Mouse (Mus musculus): ENCODE data around the gene Tcaf2. TPM values are rescaled to one million over a fixed set of nuclear protein-coding genes. Genes with fewer than 3 reads are reported as not detected.
A peak's percentile ranks its signal among the peaks of the same experiment; 100 is the strongest.

The Tcaf2 gene
- polyA plus RNA-seq (2015; fragmentation: Nextera tagmentation; extraction: Ambion mirVana): 9.1 and 9.7 TPM in 2 replicates

DNA sequence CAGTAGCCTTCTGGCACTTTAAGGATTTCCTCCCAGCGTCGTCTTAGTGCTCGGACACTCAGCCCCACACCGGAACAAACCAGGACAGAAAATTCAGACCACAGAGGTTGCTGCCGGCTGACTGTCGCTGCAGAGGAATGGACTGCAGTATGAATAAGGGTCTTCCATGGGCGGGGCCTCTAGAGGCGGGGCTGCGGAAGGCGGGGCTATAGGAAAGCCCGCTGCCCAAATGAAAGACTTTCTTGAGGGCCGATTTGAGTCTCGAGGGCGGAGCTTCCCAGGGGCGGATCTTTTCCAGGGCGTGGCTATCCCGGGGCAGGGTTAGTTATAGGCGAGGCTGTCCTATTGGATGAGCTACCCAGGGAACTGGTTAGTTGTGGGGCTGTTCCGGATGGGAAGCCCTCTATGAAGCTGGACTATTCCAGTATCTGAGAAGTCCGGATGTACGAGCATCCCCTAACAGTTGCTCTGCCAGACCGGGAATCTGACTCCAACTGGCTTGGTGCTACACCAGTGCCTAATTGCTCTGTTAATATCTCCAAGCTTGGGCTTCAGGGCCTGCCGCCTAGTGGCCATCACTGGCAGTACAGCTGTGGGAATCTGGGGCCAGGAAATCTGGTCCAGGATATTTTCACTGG, at the start of gene Tcaf2:
Gene Tcaf2, minus strand, starts transcription at position 343 of the 638 bp plus-strand sequence.
- peak within 1 kb of the TSS; percentile 20; the same call in 1 of the 2 replicates for H3K27ac ChIP-seq (ENCODE audit: low read length)

DNA sequence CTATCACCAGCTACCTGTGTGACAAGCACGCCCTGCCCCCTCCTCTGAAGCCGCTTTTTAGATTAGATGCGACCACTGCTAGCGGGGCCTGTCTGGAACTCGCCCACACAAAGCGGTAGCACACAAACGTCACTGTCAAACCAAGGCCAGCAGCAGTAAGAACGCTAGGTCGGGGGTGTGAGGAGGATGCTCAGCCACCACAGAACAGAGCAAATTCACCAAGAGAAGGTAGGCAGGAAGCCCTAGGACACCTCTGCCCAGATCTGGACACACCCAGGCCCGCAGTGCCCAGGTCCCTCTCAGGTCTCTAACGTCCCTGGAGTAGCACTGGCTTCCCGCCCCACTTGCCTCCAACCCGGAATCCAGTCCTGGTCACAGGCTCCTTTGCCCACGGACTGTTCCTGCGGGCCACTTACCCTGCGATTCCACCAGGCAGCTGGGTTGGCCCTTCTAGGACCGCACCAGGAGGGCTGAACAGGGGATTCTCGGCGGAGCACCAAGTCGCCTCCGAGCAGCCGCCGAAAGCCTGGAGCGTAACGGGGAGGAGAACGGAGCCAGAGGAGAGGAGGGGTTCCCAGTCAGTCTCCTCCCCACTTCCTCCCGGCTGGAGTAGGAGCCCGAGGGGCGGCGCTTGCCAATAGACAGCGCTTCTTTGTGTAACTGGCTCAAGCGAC, 47.6 kb upstream of the Tcaf2 start:
- H3K36me3 ChIP-seq (ENCODE audit: control insufficient read depth, insufficient read depth, low read length): no peaks in the 10 kb centered on the region; the same call in 1 of the 2 replicates
- H3K4me2 ChIP-seq (ENCODE audit: low read depth, low read length): peak overlapping the region; percentile 87
- H3K4me1 ChIP-seq (replicated peaks; ENCODE audit: control insufficient read depth, insufficient read depth, low read length): peaks cover 5% of the 10 kb centered on the region
- H3K27ac ChIP-seq (ENCODE audit: low read length): peak overlapping the region; percentile 85
- no peaks in the 10 kb centered on the region for H3K27me3 ChIP-seq (ENCODE audit: control insufficient read depth, insufficient read depth, low read depth, low read length)
- peak overlapping the region; percentile 60 for H3K4me3 ChIP-seq (ENCODE audit: low read length)
- no peaks in the 10 kb centered on the region for H3K9me3 ChIP-seq (ENCODE audit: control insufficient read depth, low read length)
- peak overlapping the region; percentile 71 for H3K9ac ChIP-seq (ENCODE audit: low read length)
- under 1% methylated on average over 32 of the region's 32 CpGs for WGBS
- ATAC-seq (ENCODE audit: low read depth): peak; percentile 96

More for the DNA sequence above, at the start of gene Tcaf2:
- Histone ChIP-seq H3K9ac (ENCODE audit: low read length) (peak within 1 kb of the TSS; percentile 62), H3K36me3 (ENCODE audit: control insufficient read depth, insufficient read depth, low read length) (no peaks in the 10 kb centered on the region), H3K4me3 (ENCODE audit: low read length) (peak within 1 kb of the TSS; percentile 56), H3K9me3 (ENCODE audit: control insufficient read depth, low read length) (no peaks in the 10 kb centered on the region), H3K4me1 (replicated peaks; ENCODE audit: control insufficient read depth, insufficient read depth, low read length) (no peaks in the 10 kb centered on the region), H3K27me3 (ENCODE audit: control insufficient read depth, insufficient read depth, low read depth, low read length) (no peaks in the 10 kb centered on the region), H3K4me2 (ENCODE audit: low read depth, low read length) (peak within 1 kb of the TSS; percentile 67)
- 0% methylated on average over 23 of the region's 23 CpGs for WGBS
- ATAC-seq (ENCODE audit: low read depth): peak; percentile 100

DNA sequence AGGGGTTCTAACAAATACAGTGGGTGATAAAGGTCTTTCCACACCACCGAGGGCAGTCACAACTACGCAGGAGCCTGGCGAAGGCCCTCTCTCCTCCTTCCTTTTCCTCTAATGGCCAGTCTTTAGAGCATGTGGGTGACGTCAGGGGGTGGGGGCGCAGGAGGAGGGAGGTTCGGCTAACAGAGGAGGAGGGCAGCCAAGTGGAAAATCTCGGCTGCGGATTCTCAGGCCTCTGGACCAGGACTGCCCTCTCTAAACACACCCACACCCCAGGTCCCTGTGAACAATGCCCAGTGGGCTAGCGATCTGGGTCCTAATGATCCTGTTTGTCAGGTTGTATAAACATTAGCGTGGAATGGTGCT, 47.1 kb upstream of the Tcaf2 start:
- H3K4me3 ChIP-seq (ENCODE audit: low read length): peak overlapping the region; percentile 60
- no peaks in the 10 kb centered on the region; the same call in 1 of the 2 replicates for H3K36me3 ChIP-seq (ENCODE audit: control insufficient read depth, insufficient read depth, low read length)
- H3K9ac ChIP-seq (ENCODE audit: low read length): peak overlapping the region; percentile 71
- H3K4me2 ChIP-seq (ENCODE audit: low read depth, low read length): peak overlapping the region; percentile 87
- peaks cover 5% of the 10 kb centered on the region for H3K4me1 ChIP-seq (replicated peaks; ENCODE audit: control insufficient read depth, insufficient read depth, low read length)
- peak overlapping the region; percentile 85 for H3K27ac ChIP-seq (ENCODE audit: low read length)
- ATAC-seq (ENCODE audit: low read depth): peak; percentile 90
- WGBS: 0% methylated on average over 10 of the region's 10 CpGs
- no peaks in the 10 kb centered on the region for H3K9me3 ChIP-seq (ENCODE audit: control insufficient read depth, low read length)
- H3K27me3 ChIP-seq (ENCODE audit: control insufficient read depth, insufficient read depth, low read depth, low read length): no peaks in the 10 kb centered on the region

DNA sequence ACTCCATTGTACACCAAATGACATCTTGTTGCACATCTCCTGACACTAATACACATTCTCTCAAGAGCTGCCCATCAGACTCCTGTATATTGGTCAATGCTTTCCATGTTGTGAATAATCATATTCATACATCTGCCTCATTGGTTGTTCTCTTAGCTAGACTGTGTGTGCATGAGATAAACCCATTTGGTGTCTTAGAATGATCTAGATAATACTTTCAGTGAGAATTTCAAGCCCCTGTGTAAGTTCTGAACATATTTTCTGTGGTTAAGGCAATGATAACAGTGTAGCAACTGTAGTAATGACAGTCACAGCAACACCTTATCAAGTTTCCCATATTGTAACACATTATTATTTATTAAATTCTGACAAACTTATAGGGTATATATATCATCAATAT, 44.7 kb upstream of the Tcaf2 start:
- Histone ChIP-seq H3K27ac (ENCODE audit: low read length) (no peak overlapping the region), H3K27me3 (ENCODE audit: control insufficient read depth, insufficient read depth, low read depth, low read length) (no peaks in the 10 kb centered on the region), H3K36me3 (ENCODE audit: control insufficient read depth, insufficient read depth, low read length) (peaks cover 10% of the 10 kb centered on the region), H3K4me1 (replicated peaks; ENCODE audit: control insufficient read depth, insufficient read depth, low read length) (peaks cover 5% of the 10 kb centered on the region), H3K9me3 (ENCODE audit: control insufficient read depth, low read length) (no peaks in the 10 kb centered on the region), H3K9ac (ENCODE audit: low read length) (no peak overlapping the region), H3K4me3 (ENCODE audit: low read length) (no peak overlapping the region), H3K4me2 (ENCODE audit: low read depth, low read length) (no peak overlapping the region)
- ATAC-seq (ENCODE audit: low read depth): no peak

DNA sequence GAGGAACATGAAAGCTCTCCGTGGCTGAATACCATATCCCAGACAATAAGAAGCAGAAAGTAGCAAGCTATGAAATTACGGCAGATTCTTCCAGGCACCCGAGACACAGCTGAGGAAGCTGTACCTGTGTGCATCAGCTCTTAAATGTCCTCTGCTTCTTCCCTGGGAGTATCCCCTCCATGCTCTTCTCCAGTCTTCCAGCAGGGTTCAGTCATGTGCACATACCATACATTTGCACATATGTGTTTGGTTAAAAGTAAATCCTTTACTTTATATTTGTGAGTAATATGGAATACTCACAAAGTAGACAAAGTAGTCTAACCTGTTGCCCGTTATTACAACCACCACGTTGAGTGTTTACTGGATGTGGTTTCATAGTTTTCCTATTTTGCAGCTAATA, 42.9 kb upstream of the Tcaf2 start:
- WGBS: 87% methylated on average over 5 of the region's 5 CpGs
- ATAC-seq (ENCODE audit: low read depth): no peak
- Histone ChIP-seq H3K4me2 (ENCODE audit: low read depth, low read length) (no peak overlapping the region), H3K4me1 (replicated peaks; ENCODE audit: control insufficient read depth, insufficient read depth, low read length) (peaks cover 5% of the 10 kb centered on the region), H3K27ac (ENCODE audit: low read length) (no peak overlapping the region), H3K9me3 (ENCODE audit: control insufficient read depth, low read length) (no peaks in the 10 kb centered on the region), H3K36me3 (ENCODE audit: control insufficient read depth, insufficient read depth, low read length) (peaks cover 12% of the 10 kb centered on the region), H3K4me3 (ENCODE audit: low read length) (no peak overlapping the region), H3K27me3 (ENCODE audit: control insufficient read depth, insufficient read depth, low read depth, low read length) (no peaks in the 10 kb centered on the region), H3K9ac (ENCODE audit: low read length) (no peak overlapping the region)

DNA sequence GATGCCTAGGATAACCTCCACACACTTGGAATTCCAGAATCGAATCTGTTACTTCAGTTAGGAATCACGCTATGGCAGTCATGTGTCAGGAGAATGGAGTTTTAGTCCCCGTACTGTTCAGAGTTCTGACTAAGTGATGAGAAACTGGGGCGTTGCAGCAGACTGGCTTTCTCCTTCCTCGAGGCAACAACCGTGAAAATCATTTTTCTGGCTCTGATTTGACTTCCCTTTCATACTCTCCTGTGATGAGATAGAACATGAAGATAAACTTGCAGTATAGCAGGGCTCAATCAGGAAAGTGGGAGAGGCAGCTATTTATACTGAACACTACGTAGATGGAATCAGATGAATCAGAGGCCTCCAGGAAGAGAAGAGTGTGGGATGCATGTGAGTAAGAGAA, 35.0 kb upstream of the Tcaf2 start:
- H3K36me3 ChIP-seq (ENCODE audit: control insufficient read depth, insufficient read depth, low read length): peaks cover 23% of the 10 kb centered on the region
- H3K27me3 ChIP-seq (ENCODE audit: control insufficient read depth, insufficient read depth, low read depth, low read length): no peaks in the 10 kb centered on the region
- H3K4me2 ChIP-seq (ENCODE audit: low read depth, low read length): no peak overlapping the region
- H3K27ac ChIP-seq (ENCODE audit: low read length): no peak overlapping the region
- no peaks in the 10 kb centered on the region for H3K9me3 ChIP-seq (ENCODE audit: control insufficient read depth, low read length)
- ATAC-seq (ENCODE audit: low read depth): no peak
- H3K9ac ChIP-seq (ENCODE audit: low read length): no peak overlapping the region
- no peaks in the 10 kb centered on the region for H3K4me1 ChIP-seq (replicated peaks; ENCODE audit: control insufficient read depth, insufficient read depth, low read length)
- 83% methylated on average over 7 of the region's 7 CpGs for WGBS
- no peak overlapping the region for H3K4me3 ChIP-seq (ENCODE audit: low read length)

DNA sequence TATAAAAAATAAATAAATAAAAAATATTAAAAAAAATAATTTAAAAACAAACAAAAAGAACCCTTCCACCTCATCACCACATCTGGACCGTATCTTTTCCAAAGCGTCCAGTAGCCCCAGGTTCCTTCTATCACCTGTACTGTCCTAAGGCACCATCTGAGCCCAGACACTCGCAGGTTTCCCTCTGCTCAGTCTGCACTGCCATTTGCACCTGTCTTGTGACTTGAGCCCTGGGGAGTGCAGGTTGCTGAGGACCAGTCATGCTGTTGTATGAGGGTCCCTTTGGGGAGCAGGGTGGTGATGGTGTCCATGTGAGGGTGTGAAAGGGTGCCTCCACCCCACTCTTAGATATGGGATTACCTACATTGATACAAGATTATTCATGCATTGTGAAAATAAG, 31.0 kb upstream of the Tcaf2 start:
- no peak for ATAC-seq (ENCODE audit: low read depth)
- Histone ChIP-seq H3K27me3 (ENCODE audit: control insufficient read depth, insufficient read depth, low read depth, low read length) (no peaks in the 10 kb centered on the region), H3K27ac (ENCODE audit: low read length) (no peak overlapping the region), H3K4me2 (ENCODE audit: low read depth, low read length) (no peak overlapping the region), H3K9me3 (ENCODE audit: control insufficient read depth, low read length) (no peaks in the 10 kb centered on the region), H3K36me3 (ENCODE audit: control insufficient read depth, insufficient read depth, low read length) (peaks cover 37% of the 10 kb centered on the region), H3K9ac (ENCODE audit: low read length) (no peak overlapping the region), H3K4me1 (replicated peaks; ENCODE audit: control insufficient read depth, insufficient read depth, low read length) (no peaks in the 10 kb centered on the region), H3K4me3 (ENCODE audit: low read length) (no peak overlapping the region)
- WGBS: 94% methylated on average over 3 of the region's 3 CpGs

DNA sequence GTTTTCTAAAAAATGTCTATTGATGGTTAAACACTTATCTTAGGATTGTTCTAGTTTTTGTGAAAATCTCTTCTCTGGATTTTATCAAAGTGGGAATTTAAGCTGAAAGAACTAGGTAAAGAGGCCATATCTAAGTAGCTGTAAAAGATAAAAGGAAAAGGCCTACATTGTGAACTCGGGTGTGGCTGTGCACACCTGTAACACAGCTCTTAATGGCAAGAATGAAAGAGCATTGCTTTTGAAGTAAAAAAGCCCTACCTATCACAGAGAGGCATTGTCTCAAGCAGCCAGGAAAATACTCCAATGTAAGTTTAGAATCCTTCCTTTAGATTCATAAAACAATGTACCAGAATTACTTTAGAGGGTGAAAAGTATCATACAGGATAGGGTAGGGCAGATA, 26.7 kb upstream of the Tcaf2 start:
- no peak overlapping the region for H3K9ac ChIP-seq (ENCODE audit: low read length)
- no peak overlapping the region for H3K4me3 ChIP-seq (ENCODE audit: low read length)
- no peaks in the 10 kb centered on the region for H3K27me3 ChIP-seq (ENCODE audit: control insufficient read depth, insufficient read depth, low read depth, low read length)
- no peak for ATAC-seq (ENCODE audit: low read depth)
- H3K4me2 ChIP-seq (ENCODE audit: low read depth, low read length): no peak overlapping the region
- H3K4me1 ChIP-seq (replicated peaks; ENCODE audit: control insufficient read depth, insufficient read depth, low read length): no peaks in the 10 kb centered on the region
- 61% methylated on average over 1 of the region's 1 CpGs for WGBS
- H3K27ac ChIP-seq (ENCODE audit: low read length): no peak overlapping the region
- H3K9me3 ChIP-seq (ENCODE audit: control insufficient read depth, low read length): no peaks in the 10 kb centered on the region
- peaks cover 28% of the 10 kb centered on the region for H3K36me3 ChIP-seq (ENCODE audit: control insufficient read depth, insufficient read depth, low read length)

DNA sequence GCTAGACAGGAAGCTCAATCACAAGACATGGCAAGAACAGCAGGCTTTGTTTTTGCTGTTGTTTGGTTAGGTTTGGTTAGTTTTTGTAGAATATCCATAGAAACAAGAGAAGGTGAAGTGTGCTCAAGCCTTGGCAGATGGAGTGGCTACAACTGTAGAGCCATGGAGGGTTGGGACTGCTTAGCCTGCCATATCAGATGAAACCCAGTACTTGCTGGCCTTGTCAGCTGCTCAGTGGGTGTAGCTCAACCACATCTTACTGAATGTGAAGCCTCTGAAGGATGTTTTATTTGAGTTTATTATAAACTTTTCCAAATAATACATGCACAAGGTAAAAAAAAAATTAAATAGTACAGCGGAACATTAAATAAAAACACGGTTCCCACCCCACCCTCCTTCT, 22.7 kb upstream of the Tcaf2 start:
- Histone ChIP-seq H3K4me2 (ENCODE audit: low read depth, low read length) (no peak overlapping the region), H3K9me3 (ENCODE audit: control insufficient read depth, low read length) (no peaks in the 10 kb centered on the region), H3K27ac (ENCODE audit: low read length) (no peak overlapping the region), H3K36me3 (ENCODE audit: control insufficient read depth, insufficient read depth, low read length) (peaks cover 2% of the 10 kb centered on the region; the same call in 1 of the 2 replicates), H3K9ac (ENCODE audit: low read length) (no peak overlapping the region), H3K4me1 (replicated peaks; ENCODE audit: control insufficient read depth, insufficient read depth, low read length) (no peaks in the 10 kb centered on the region), H3K4me3 (ENCODE audit: low read length) (no peak overlapping the region), H3K27me3 (ENCODE audit: control insufficient read depth, insufficient read depth, low read depth, low read length) (no peaks in the 10 kb centered on the region)
- no peak for ATAC-seq (ENCODE audit: low read depth)
- WGBS: 79% methylated on average over 2 of the region's 2 CpGs
